Mouse (Mus musculus): ENCODE results near the gene Dhdds. TPM values are rescaled to one million over a fixed set of nuclear protein-coding genes. Genes with fewer than 3 reads are reported as not detected.

The Dhdds gene
- polyA plus RNA-seq, 1 experiment from 2014 or later: 43.0 TPM

DNA sequence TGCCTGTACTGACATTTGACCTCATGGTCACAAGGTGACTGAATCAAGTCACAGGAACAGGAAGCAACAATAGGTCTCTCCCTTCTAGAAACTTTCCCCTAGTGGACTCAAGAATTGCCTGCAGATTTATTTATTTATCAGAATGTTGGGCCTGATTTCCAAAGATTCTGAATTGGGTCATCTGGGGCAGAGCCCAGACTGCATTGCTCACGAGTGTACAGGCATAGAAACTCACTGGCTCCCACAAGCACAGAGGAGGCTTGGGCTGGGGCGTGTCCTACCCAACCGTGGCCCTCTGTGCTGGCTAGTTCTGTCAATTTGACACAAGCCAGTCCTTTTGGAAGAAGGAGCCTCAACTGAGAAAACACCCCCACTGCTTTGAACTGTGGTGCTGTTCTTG, 59.1 kb downstream of the Dhdds start:
- Histone ChIP-seq H3K27ac (ENCODE audit: low read length) (no peak overlapping the region), H3K9me3 (replicated peaks; ENCODE audit: control insufficient read depth, low read length) (no peaks in the 10 kb centered on the region), H3K4me3 (replicated peaks; ENCODE audit: low read length) (no peak overlapping the region), H3K36me3 (ENCODE audit: control insufficient read depth, insufficient read depth, low read length) (no peaks in the 10 kb centered on the region), H3K4me1 (ENCODE audit: control insufficient read depth, insufficient read depth, low read length) (0 out of 2 replicates have a peak, but pooled peaks cover 5% of the 10 kb centered on the region), H3K27me3 (ENCODE audit: control insufficient read depth, insufficient read depth, low read length) (no peaks in the 10 kb centered on the region), H3K4me2 (ENCODE audit: low read depth, low read length) (no peak overlapping the region), H3K9ac (ENCODE audit: low read length) (no peak overlapping the region)
- 27% methylated on average over 3 of the region's 3 CpGs for WGBS
- no peak for ATAC-seq (ENCODE audit: insufficient read depth, low FRiP score)

- no peaks in the 10 kb centered on the region for H3K27me3 ChIP-seq (ENCODE audit: control insufficient read depth, insufficient read depth, low read length)
- no peak overlapping the region for H3K9ac ChIP-seq (ENCODE audit: low read length)
- H3K36me3 ChIP-seq (ENCODE audit: control insufficient read depth, insufficient read depth, low read length): no peaks in the 10 kb centered on the region
- 77% methylated on average over 13 of the region's 13 CpGs for WGBS
- H3K27ac ChIP-seq (ENCODE audit: low read length): no peak overlapping the region
- H3K4me3 ChIP-seq (replicated peaks; ENCODE audit: low read length): no peak overlapping the region
- H3K4me1 ChIP-seq (ENCODE audit: control insufficient read depth, insufficient read depth, low read length): 0 out of 2 replicates have a peak, but pooled peaks cover 5% of the 10 kb centered on the region
- no peaks in the 10 kb centered on the region for H3K9me3 ChIP-seq (replicated peaks; ENCODE audit: control insufficient read depth, low read length)
- no peak overlapping the region for H3K4me2 ChIP-seq (ENCODE audit: low read depth, low read length)
- no peak for ATAC-seq (ENCODE audit: insufficient read depth, low FRiP score)
Observed at GRCm38 (mm10) chr4:133940386-133941260, 60.1 kb downstream of the Dhdds start.

GRCm38 (mm10) chr4:133938077-133938476, 62.6 kb downstream of the Dhdds start:
- WGBS: 62% methylated on average over 2 of the region's 2 CpGs
- Histone ChIP-seq H3K27ac (ENCODE audit: low read length) (no peak overlapping the region), H3K9ac (ENCODE audit: low read length) (no peak overlapping the region), H3K4me1 (ENCODE audit: control insufficient read depth, insufficient read depth, low read length) (0 out of 2 replicates have a peak, but pooled peaks cover 5% of the 10 kb centered on the region), H3K27me3 (ENCODE audit: control insufficient read depth, insufficient read depth, low read length) (no peaks in the 10 kb centered on the region), H3K9me3 (replicated peaks; ENCODE audit: control insufficient read depth, low read length) (no peaks in the 10 kb centered on the region), H3K36me3 (ENCODE audit: control insufficient read depth, insufficient read depth, low read length) (no peaks in the 10 kb centered on the region), H3K4me3 (replicated peaks; ENCODE audit: low read length) (no peak overlapping the region), H3K4me2 (ENCODE audit: low read depth, low read length) (no peak overlapping the region)
- ATAC-seq (ENCODE audit: insufficient read depth, low FRiP score): no peak

- Histone ChIP-seq H3K36me3 (ENCODE audit: control insufficient read depth, insufficient read depth, low read length) (no peaks in the 10 kb centered on the region), H3K4me2 (ENCODE audit: low read depth, low read length) (no peak overlapping the region), H3K4me3 (replicated peaks; ENCODE audit: low read length) (no peak overlapping the region), H3K4me1 (ENCODE audit: control insufficient read depth, insufficient read depth, low read length) (no peaks in the 10 kb centered on the region), H3K27ac (ENCODE audit: low read length) (no peak overlapping the region), H3K9me3 (replicated peaks; ENCODE audit: control insufficient read depth, low read length) (no peaks in the 10 kb centered on the region), H3K27me3 (ENCODE audit: control insufficient read depth, insufficient read depth, low read length) (no peaks in the 10 kb centered on the region), H3K9ac (ENCODE audit: low read length) (no peak overlapping the region)
- ATAC-seq (ENCODE audit: insufficient read depth, low FRiP score): no peak
- WGBS: 70% methylated on average over 3 of the region's 3 CpGs
Observed at GRCm38 (mm10) chr4:133931785-133932184, 68.9 kb downstream of the Dhdds start.

DNA sequence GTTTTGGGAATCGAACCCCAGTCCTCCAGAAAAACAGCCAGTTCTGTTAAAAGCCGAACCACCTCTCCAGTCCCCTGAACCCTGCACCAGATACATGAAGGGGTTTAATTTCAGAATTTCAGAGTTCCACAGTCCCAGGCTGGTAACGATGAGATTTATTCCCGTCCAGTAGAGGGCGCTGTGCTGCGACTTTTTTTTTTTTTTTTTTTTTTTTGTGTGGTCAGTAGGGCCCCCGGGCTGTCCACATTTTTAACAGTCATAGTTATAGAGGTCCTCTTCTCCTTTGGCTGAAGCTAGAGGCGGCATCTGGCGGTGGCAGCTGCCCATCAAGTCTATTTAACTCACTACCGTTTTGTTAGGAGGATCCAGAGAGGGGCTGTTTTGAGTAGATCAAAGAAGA, 69.4 kb downstream of the Dhdds start:
- Histone ChIP-seq H3K27me3 (ENCODE audit: control insufficient read depth, insufficient read depth, low read length) (no peaks in the 10 kb centered on the region), H3K9me3 (replicated peaks; ENCODE audit: control insufficient read depth, low read length) (no peaks in the 10 kb centered on the region), H3K4me1 (ENCODE audit: control insufficient read depth, insufficient read depth, low read length) (no peaks in the 10 kb centered on the region), H3K9ac (ENCODE audit: low read length) (no peak overlapping the region), H3K27ac (ENCODE audit: low read length) (no peak overlapping the region), H3K4me3 (replicated peaks; ENCODE audit: low read length) (no peak overlapping the region), H3K36me3 (ENCODE audit: control insufficient read depth, insufficient read depth, low read length) (no peaks in the 10 kb centered on the region), H3K4me2 (ENCODE audit: low read depth, low read length) (no peak overlapping the region)
- ATAC-seq (ENCODE audit: insufficient read depth, low FRiP score): no peak
- WGBS: 18% methylated on average over 10 of the region's 10 CpGs

GRCm38 (mm10) chr4:133929278-133929670, 71.4 kb downstream of the Dhdds start:
- Histone ChIP-seq H3K4me2 (ENCODE audit: low read depth, low read length) (peak overlapping the region; percentile 22), H3K4me1 (ENCODE audit: control insufficient read depth, insufficient read depth, low read length) (no peaks in the 10 kb centered on the region)
- no peak for ATAC-seq (ENCODE audit: insufficient read depth, low FRiP score)

GRCm38 (mm10) chr4:133928576-133929277, 72.0 kb downstream of the Dhdds start:
- Histone ChIP-seq H3K27ac (ENCODE audit: low read length) (0 out of 2 replicates have a peak overlapping the region, but pooled peaks have one; percentile 1), H3K9ac (ENCODE audit: low read length) (no peak overlapping the region), H3K4me2 (ENCODE audit: low read depth, low read length) (peak overlapping the region; percentile 22)

More at GRCm38 (mm10) chr4:133929278-133929670, 71.4 kb downstream of the Dhdds start:
- H3K4me3 ChIP-seq (replicated peaks; ENCODE audit: low read length): no peak overlapping the region
- no peaks in the 10 kb centered on the region for H3K36me3 ChIP-seq (ENCODE audit: control insufficient read depth, insufficient read depth, low read length)
- no peak overlapping the region for H3K9ac ChIP-seq (ENCODE audit: low read length)
- WGBS: 13% methylated on average over 7 of the region's 7 CpGs
- H3K27me3 ChIP-seq (ENCODE audit: control insufficient read depth, insufficient read depth, low read length): no peaks in the 10 kb centered on the region
- H3K9me3 ChIP-seq (replicated peaks; ENCODE audit: control insufficient read depth, low read length): no peaks in the 10 kb centered on the region
- H3K27ac ChIP-seq (ENCODE audit: low read length): 0 out of 2 replicates have a peak overlapping the region, but pooled peaks have one; percentile 1

GRCm38 (mm10) chr4:133925204-133925603, 75.5 kb downstream of the Dhdds start:
- Histone ChIP-seq H3K9ac (ENCODE audit: low read length) (no peak overlapping the region), H3K9me3 (replicated peaks; ENCODE audit: control insufficient read depth, low read length) (no peaks in the 10 kb centered on the region), H3K4me1 (ENCODE audit: control insufficient read depth, insufficient read depth, low read length) (no peaks in the 10 kb centered on the region), H3K36me3 (ENCODE audit: control insufficient read depth, insufficient read depth, low read length) (no peaks in the 10 kb centered on the region), H3K4me3 (replicated peaks; ENCODE audit: low read length) (no peak overlapping the region), H3K27ac (ENCODE audit: low read length) (no peak overlapping the region), H3K4me2 (ENCODE audit: low read depth, low read length) (no peak overlapping the region), H3K27me3 (ENCODE audit: control insufficient read depth, insufficient read depth, low read length) (no peaks in the 10 kb centered on the region)
- 58% methylated on average over 4 of the region's 4 CpGs for WGBS
- ATAC-seq (ENCODE audit: insufficient read depth, low FRiP score): no peak

More at GRCm38 (mm10) chr4:133928576-133929277, 72.0 kb downstream of the Dhdds start:
- H3K36me3 ChIP-seq (ENCODE audit: control insufficient read depth, insufficient read depth, low read length): no peaks in the 10 kb centered on the region
- H3K9me3 ChIP-seq (replicated peaks; ENCODE audit: control insufficient read depth, low read length): no peaks in the 10 kb centered on the region
- no peaks in the 10 kb centered on the region for H3K4me1 ChIP-seq (ENCODE audit: control insufficient read depth, insufficient read depth, low read length)
- WGBS: 35% methylated on average over 15 of the region's 15 CpGs
- ATAC-seq (ENCODE audit: insufficient read depth, low FRiP score): no peak
- no peaks in the 10 kb centered on the region for H3K27me3 ChIP-seq (ENCODE audit: control insufficient read depth, insufficient read depth, low read length)
- H3K4me3 ChIP-seq (replicated peaks; ENCODE audit: low read length): no peak overlapping the region

DNA sequence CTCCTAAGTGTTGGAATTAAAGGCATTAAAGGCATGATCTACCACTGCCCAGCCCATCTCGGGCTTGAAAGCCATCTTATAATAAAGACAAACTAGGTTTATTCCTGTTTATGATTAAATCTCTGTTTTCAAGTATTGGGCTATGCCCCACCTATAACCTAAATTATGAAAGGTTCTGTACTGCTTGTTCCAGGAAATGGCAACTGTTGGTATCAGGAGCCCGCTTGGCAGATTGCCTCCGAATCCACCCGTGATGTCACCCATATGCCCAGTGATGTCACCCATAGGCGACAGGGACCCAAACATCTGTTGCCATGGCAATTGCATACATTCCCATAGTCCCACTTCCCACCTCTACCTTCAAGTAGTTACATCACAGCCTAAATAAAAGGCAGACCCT, 77.0 kb downstream of the Dhdds start:
- H3K9ac ChIP-seq (ENCODE audit: low read length): no peak overlapping the region
- H3K4me2 ChIP-seq (ENCODE audit: low read depth, low read length): no peak overlapping the region
- no peak overlapping the region for H3K27ac ChIP-seq (ENCODE audit: low read length)
- no peaks in the 10 kb centered on the region for H3K4me1 ChIP-seq (ENCODE audit: control insufficient read depth, insufficient read depth, low read length)
- no peak overlapping the region for H3K4me3 ChIP-seq (replicated peaks; ENCODE audit: low read length)
- WGBS: 85% methylated on average over 5 of the region's 5 CpGs
- H3K9me3 ChIP-seq (replicated peaks; ENCODE audit: control insufficient read depth, low read length): no peaks in the 10 kb centered on the region
- H3K36me3 ChIP-seq (ENCODE audit: control insufficient read depth, insufficient read depth, low read length): no peaks in the 10 kb centered on the region
- no peak for ATAC-seq (ENCODE audit: insufficient read depth, low FRiP score)
- H3K27me3 ChIP-seq (ENCODE audit: control insufficient read depth, insufficient read depth, low read length): no peaks in the 10 kb centered on the region

Measured in stomach, embryonic 16.5 days (tissue).